Mouse (Mus musculus): ENCODE measurements around the gene Hdac4.

Gene Hdac4

GRCm38 (mm10) chr1:92030541-92030940, 165.0 kb downstream of the Hdac4 start:
- DNase-seq (ENCODE audit: low read depth, low spot score), result no peak

GRCm38 (mm10) chr1:92028158-92028557, 167.3 kb downstream of the Hdac4 start:
- DNase-seq (ENCODE audit: low read depth, low spot score), result no peak

- no peak for DNase-seq (ENCODE audit: low read depth, low spot score)
Measured at GRCm38 (mm10) chr1:92026351-92026750, 169.1 kb downstream of the Hdac4 start.

GRCm38 (mm10) chr1:92023906-92024305, 171.6 kb downstream of the Hdac4 start:
- no peak for DNase-seq (ENCODE audit: low read depth, low spot score)

GRCm38 (mm10) chr1:92022009-92022408, 173.5 kb downstream of the Hdac4 start:
- no peak for DNase-seq (ENCODE audit: low read depth, low spot score)

GRCm38 (mm10) chr1:92015938-92016672, 179.4 kb downstream of the Hdac4 start:
- no peak for DNase-seq (ENCODE audit: low read depth, low spot score)

- no peak for DNase-seq (ENCODE audit: low read depth, low spot score)
Measured at GRCm38 (mm10) chr1:92015252-92015651, 180.2 kb downstream of the Hdac4 start.

GRCm38 (mm10) chr1:92014496-92014895, 181.0 kb downstream of the Hdac4 start:
- no peak for DNase-seq (ENCODE audit: low read depth, low spot score)

GRCm38 (mm10) chr1:92006666-92007065, 188.8 kb downstream of the Hdac4 start:
- no peak for DNase-seq (ENCODE audit: low read depth, low spot score)

- DNase-seq (ENCODE audit: low read depth, low spot score), result no peak
Measured at GRCm38 (mm10) chr1:92005617-92005940, 189.9 kb downstream of the Hdac4 start.

GRCm38 (mm10) chr1:92004906-92005616, 190.4 kb downstream of the Hdac4 start:
- no peak for DNase-seq (ENCODE audit: low read depth, low spot score)

GRCm38 (mm10) chr1:92004122-92004521, 191.4 kb downstream of the Hdac4 start:
- DNase-seq (ENCODE audit: low read depth, low spot score), result peak; percentile 50

GRCm38 (mm10) chr1:92000226-92000625, 195.3 kb downstream of the Hdac4 start:
- DNase-seq (ENCODE audit: low read depth, low spot score), result no peak

GRCm38 (mm10) chr1:91993658-91994165, 201.8 kb downstream of the Hdac4 start:
- peak; percentile 54 for DNase-seq (ENCODE audit: low read depth, low spot score)

- no peak for DNase-seq (ENCODE audit: low read depth, low spot score)
Measured at GRCm38 (mm10) chr1:91992652-91993051, 202.8 kb downstream of the Hdac4 start.

GRCm38 (mm10) chr1:91991597-91991996, 203.9 kb downstream of the Hdac4 start:
- DNase-seq (ENCODE audit: low read depth, low spot score), result no peak

GRCm38 (mm10) chr1:91990852-91991251, 204.6 kb downstream of the Hdac4 start:
- DNase-seq (ENCODE audit: low read depth, low spot score), result no peak

GRCm38 (mm10) chr1:91988866-91989265, 206.6 kb downstream of the Hdac4 start:
- DNase-seq (ENCODE audit: low read depth, low spot score), result no peak

- no peak for DNase-seq (ENCODE audit: low read depth, low spot score)
Measured at GRCm38 (mm10) chr1:91987431-91987830, 208.1 kb downstream of the Hdac4 start.

GRCm38 (mm10) chr1:91985783-91986182, 209.7 kb downstream of the Hdac4 start:
- DNase-seq (ENCODE audit: low read depth, low spot score), result no peak

- DNase-seq (ENCODE audit: low read depth, low spot score), result no peak
Measured at GRCm38 (mm10) chr1:91984507-91984906, 211.0 kb downstream of the Hdac4 start.

- DNase-seq (ENCODE audit: low read depth, low spot score), result no peak
Measured at GRCm38 (mm10) chr1:91981381-91981780, 214.1 kb downstream of the Hdac4 start.

- DNase-seq (ENCODE audit: low read depth, low spot score), result peak; percentile 21
Measured at GRCm38 (mm10) chr1:91978443-91978842, 217.1 kb downstream of the Hdac4 start.
